Mouse (Mus musculus) left cerebral cortex, postnatal 25 days (tissue): ENCODE data around the gene Slc4a10. TPM values are rescaled to one million over a fixed set of nuclear protein-coding genes. Genes with fewer than 3 reads are reported as not detected.
A peak's percentile ranks its signal among the peaks of the same experiment; 100 is the strongest.

Experiments
- DNase-seq, 2 experiments: peaks; one replicate each; pipeline ENCODE4 v3.0.0; 2022; ENCODE audit warnings: low spot score in 2 of 2, mixed read lengths in 1 of 2
- intact Hi-C: fragments of 180-260 bp; cut with DNase I; formaldehyde crosslinking; loops from one replicate; pipeline ENCODE4 v1.15.1; 2025
- total RNA-seq, 2 experiments: library from RNA; stranded (reverse); gene quantifications; 2 replicates each; pipeline ENCODE4 v1.2.3; 2021

Slc4a10 gene
- total RNA-seq, 2 experiments from 2014 or later = 208 to 217 TPM

DNA sequence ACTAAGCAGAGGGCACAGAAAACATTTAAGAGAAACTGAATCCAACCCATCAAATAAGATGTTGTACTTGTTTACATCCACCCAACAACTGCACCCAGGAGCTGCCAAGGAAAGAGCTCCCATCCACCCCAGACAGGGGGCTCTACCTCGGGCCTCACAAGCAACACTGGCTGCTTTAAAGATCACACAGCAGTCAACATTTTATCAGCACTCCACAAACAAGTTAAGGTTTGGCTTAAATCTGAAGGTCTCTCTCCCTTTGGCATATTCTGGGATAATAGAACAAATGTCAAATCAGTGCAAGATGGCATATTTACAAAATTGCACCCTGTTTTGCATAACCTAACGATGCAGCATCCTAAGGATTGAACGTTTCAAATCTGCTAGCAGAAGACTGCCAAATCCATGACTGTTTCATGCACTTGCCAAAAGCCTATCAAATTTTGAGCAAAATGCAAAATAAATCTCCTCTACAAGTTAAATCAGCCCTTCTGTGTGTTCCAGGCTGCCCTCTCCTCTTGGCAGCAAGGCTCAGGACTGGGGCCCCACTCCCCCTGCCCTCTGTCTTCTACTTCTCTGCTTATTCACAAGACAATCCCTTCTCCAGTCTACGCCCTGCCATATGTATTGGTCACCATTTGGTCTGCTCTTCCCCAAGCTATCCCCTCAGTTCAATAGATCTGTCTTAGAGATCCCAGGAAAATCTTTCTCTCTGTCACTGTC lies 293.1 kb downstream of the Slc4a10 start:
- peak in 1 of 2 experiments; percentile 51 for DNase-seq
- intact Hi-C loops = no loop called here

DNA sequence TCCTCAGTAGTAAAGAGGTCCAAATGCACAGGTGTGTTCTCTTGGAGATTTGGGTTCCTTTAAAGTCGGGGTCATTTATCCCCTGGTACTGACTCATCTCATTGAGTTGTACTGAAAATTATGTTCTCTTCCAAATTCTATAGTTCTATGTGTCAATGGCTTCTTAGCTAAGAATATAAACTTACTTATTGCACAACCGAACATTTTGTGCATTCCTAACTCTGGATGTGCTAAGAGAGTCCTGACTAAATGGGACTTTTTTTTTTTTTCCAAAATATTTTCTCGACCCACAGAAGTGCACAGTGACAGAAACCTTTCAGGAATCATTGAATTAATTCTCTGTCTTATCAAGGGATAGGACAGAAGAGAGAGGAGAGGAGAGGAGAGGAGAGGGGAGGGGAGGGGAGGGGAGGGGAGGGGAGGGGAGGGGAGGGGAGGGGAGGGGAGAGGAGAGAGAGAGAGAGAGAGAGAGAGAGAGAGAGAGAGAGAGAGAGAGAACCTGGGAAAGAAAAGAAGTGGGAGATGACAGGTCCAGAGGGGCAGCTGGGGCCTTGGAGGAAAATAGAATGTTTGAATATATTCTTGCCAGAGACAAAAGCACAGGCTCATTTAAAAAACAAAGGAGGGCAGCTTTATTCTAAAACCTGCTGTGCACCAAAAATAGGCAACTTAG lies 294.9 kb downstream of the Slc4a10 start:
- intact Hi-C loops = no loop called here
- no peak for DNase-seq

DNA sequence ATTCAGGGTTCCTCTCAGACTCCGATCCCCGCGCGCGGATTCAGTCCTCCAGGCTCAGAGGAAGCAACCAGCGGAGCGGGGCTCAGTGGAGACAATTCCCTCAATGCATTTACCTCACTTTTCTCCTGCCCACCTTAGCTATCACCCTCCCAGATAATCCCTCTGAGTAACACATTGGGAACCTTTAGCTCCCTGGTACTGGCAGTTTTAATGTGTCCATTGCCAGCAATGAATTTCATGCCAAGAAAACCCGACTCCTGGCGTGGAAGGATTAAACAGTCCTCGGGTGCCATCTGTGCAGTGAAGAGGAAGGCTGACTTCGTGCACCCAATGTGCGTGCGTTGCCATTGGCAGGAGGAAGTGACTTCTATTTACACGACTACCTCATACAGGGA lies 295.5 kb downstream of the Slc4a10 start:
- DNase-seq = peak in 1 of 2 experiments; percentile 80

DNA sequence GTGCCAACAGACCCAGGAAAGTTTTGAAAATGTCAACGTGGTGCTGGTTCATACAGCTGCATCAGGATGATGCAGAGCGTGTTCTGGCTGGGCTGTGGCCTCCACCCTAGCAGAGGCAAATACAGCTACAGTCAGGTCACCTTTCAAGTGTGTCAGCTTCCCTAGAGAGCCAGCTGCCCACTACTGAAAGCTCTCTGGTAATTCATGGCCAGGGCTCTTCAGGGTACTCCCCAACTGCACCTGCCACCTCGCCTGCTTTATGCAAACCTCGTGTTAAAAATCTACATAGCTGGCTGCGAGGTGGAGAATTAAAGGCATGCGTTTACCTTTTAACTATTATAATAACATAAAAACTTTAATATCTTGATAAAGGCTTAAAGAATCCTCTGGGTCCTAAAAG lies 298.1 kb downstream of the Slc4a10 start:
- intact Hi-C loops = no loop called here
- no peak for DNase-seq

More for the DNA sequence above, 295.5 kb downstream of the Slc4a10 start:
- intact Hi-C loops = no loop called here

DNA sequence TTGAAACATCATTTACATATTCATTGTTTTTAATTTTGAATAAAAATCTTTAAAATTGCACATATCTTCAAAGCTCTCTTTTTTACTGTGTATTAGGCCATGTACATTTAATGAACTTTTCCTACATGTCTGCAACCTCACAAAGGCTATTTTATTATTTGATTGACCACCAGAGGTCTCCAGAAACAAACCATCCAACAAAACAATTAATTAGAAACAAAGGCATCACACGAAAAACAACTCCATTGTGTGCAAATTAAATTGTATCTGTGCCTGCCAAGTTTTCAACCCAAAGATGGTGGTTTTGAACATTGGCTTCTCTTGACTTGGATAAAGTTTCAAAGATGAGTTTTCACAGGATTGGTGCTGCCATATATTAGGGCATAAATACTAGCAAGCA lies 300.5 kb downstream of the Slc4a10 start:
- no peak for DNase-seq
- intact Hi-C loops = loop anchor here (2.0 to 5.0 kb wide), 2 partner anchors 112 to 281 kb away; no protein-coding TSS in a partner anchor

DNA sequence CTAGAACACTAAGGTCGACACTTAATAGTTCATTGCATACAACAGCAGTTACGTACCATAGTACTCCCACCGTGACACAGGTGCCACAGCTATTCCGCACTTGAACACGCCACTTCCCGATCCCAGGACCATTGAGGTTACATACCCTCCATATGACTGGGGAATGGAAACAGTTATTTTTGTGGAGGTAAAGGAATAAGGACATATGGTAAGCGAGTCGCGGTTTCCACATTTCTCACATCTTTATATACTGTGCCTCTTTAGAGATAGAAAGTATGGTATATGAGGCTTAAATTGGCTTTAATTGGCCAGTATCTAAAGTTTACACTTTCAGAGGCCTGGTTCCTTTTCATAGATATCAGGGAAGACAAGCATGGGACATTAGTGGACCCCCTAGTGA lies 301.5 kb downstream of the Slc4a10 start:
- peak in 1 of 2 experiments; percentile 50 for DNase-seq
- intact Hi-C loops = loop anchor here (2.0 to 5.0 kb wide), 2 partner anchors 111 to 280 kb away; no protein-coding TSS in a partner anchor

DNA sequence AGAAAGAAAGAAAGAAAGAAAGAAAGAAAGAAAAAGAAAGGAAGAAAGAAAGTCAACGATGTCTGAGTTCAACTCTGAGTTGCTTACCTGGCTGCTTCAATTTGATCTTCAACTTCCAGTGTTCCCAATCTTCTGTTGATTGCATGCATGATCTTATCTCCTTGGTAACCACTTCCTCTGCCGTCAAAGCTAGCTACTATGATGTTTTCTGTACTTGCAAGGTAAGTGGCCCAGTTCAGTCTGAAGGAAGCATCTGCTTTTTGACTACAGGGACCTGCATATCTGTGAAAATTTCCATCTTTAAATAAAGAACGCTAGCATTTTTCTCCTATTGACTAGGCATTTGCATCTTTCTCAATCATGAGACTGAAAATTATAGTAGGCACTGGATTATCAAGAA lies 305.8 kb downstream of the Slc4a10 start:
- intact Hi-C loops = no loop called here
- no peak for DNase-seq

DNA sequence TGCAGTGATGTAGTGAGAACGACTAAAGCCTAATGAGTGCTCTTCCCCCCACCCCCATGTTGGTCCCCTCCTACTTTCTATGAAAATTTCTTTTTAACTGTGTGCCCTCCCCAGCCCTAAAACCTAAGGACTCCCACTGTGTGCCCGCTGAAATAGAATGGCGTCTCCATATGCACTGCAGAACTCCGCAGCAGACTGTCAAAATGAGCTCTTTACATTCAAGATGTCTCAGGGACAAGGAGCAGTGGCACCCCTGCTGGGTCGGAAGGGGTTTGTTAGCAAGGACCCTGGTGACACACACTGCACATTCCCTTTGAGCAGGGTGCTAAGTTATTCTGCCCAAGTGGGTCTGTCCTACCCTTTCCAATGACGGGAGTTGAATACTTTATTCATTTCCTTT lies 309.5 kb downstream of the Slc4a10 start:
- no peak for DNase-seq
- intact Hi-C loops = no loop called here

DNA sequence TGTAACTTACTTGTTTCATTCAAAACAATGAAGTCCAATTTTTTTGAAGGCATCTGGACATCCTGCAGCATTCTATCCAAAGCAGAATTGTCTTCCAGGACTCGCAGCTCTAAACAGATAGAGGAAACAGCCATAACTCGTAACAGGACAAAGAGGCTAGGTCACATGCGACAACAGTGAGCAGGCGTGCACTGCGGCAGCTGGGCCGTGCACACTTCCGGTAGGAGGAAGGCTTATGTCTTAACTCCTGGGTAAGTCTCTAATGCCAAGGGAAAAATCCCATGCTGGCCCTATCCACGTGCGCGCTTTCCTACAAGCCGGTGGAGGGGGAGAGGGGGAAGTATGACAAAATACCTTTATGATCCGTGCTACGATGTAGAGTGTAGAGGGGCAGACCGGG lies 310.3 kb downstream of the Slc4a10 start:
- DNase-seq = no peak
- intact Hi-C loops = no loop called here

DNA sequence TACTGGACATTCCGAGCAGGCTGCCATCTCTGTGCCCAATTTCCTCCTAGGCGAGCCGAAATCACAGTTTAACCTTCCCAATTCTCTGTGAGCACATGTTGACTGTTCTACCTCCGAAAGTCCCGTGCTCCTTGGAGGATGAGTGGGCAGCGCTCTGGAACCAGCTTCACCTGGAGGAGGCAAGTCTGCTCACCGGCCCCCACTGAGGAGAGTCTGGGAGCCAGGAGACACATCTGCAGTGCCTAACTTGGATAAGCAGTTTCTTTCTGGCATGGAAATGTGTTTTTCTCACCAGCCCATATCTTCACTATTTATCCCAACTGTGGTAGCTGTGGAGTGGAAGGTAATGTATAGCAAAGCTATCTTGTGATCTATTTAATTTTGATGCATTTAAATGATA lies 311.0 kb downstream of the Slc4a10 start:
- intact Hi-C loops = no loop called here
- DNase-seq = peak in 1 of 2 experiments; percentile 69

DNA sequence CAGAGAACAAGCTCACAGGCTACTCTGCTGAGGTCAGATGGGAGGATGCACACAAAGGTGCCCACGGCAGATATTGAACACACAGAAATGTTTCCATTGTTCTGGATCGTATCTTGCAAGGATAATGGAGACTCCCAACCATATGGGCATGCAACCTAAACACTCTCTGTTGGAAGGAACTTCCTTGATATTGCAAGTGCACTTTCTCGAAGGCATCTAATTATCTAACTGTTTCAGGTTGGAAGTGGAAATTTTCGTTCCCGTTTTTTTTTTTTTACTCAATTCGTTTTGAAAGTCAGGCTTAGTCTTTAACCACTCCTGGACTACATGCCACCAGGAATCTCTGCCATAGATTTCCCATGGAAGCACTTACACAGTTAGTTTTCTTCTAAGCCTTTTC lies 314.6 kb downstream of the Slc4a10 start:
- intact Hi-C loops = no loop called here
- no peak for DNase-seq

DNA sequence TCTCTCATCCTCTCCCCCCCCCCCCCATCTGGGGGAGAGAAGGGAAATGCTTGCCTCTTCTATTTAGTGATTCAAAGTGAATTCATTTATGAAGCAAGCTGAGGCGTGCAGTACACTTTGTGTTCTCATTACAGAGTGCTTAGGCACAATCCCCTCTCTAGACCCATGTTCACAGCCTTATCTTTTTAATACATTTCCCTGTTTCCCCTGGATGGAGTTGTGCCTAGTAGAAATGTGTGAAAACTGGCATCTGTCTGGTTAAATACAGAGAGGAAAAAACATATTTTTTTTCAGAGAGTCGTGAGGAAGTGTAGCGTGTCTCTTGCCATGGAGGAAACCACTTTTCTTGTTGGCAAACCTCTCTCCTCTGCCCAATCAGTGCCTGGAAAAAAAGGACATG lies 315.3 kb downstream of the Slc4a10 start:
- intact Hi-C loops = no loop called here
- DNase-seq = peak in 1 of 2 experiments; percentile 60

DNA sequence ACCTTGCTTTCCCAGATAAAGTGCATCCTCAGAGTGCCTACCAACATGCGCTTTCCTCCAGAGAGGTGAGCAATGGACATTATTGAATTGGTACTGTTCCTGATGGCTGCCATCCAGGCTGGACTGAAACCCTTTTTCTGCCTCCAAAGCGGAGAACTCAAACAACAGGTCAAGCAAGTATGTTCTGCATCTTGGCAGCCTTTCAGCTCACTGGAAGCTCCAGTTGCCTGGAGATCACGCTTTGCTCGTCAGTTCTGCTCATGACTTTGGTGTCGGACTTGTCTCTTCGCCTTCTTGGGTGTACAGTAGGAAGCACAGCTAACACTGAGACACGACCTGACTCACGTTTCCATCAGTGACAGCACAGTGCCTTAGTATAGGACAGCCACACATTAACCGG lies 315.9 kb downstream of the Slc4a10 start:
- intact Hi-C loops = no loop called here
- DNase-seq = no peak

DNA sequence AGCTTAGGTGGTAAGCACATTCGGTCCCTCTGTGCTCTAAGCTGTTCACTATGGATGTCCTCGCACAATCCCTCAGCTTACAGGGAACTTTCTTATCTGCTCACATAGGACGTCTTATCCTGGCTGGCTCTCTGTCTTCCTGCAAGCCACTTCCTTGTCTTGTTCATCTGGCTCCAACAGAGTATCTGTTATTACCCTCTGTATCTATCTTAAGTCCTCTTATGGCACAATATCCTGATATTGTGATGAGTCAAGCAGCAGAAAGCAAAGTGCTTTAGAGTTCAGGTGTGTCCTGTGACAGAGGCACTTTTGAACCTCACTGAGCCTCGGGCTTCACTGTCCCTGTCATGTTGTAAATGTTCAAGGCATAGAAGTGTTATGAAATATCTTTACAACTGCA lies 317.3 kb downstream of the Slc4a10 start:
- intact Hi-C loops = no loop called here
- DNase-seq = no peak

DNA sequence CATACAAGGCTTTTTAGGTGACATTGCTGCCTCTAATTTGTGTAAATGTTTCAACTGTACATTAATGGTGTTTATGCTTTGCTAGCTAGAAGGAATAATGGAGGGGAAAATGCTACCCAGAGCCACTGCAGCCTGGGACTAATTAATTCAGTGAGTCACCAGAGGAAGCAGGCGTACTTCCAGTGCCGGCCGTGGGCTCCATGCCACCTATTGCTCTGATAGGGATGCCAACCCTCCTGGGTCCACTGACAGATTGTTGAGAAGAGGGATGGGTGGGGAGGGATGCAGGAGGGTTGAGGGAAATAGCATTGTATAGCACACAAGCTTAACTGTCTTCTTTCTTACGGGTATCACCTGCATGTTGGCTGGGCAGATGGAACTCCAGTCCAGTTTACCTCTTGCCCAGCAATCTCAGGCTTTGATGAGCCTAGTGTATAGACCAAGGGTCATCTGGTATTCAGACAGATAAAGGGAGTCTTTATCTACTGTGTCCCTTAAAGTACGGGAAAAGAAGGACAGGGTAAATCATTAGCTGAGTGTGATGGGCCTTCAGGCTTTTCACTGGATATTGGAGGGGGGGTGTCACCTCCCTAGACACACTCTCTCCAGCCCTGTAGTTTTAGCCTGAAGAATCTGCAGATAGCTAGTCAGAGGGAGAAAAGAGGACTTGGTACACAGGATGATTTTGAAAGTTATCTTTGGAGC lies 322.2 kb downstream of the Slc4a10 start:
- intact Hi-C loops = no loop called here
- peak in 1 of 2 experiments; percentile 24 for DNase-seq

DNA sequence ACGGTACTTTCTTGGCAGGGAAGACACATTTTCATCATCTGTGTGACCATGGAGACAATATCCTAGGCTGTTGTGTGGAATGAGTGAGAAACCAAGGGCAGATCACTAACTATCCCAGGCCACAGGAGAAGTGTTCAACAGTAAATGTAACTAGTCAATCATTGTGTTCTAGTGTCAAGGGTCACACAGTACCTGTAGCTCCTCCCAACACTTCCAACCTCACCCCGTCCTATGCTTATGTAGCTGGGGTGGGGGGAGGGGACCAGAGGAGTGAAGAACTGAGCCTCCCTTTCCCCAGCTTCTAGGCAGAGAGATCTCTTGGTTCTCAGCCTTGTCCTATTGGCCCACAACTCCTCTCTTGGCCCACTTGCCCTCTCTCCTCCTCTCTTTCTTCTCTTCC lies 323.8 kb downstream of the Slc4a10 start:
- no peak for DNase-seq
- intact Hi-C loops = no loop called here

DNA sequence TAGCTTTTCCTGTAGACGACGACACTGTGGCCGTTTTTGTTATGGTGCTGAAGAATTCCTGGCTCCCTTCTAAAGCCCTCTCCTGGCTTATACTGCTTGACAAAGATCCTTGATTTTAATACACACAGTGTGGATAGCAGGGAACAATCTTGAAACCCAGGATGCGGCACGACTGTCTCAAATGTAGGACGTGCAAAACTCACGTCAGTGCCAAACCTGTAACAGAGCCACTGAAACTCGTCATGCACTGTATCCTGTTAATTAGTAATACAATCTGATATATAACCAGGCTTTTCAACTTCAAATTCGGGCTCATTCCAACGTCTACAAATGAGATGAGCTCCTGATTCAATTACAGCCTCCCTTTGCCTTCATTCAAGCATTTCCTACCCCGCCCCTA lies 327.4 kb downstream of the Slc4a10 start:
- intact Hi-C loops = no loop called here
- peak in 1 of 2 experiments; percentile 58 for DNase-seq
